Mouse (Mus musculus) spleen, adult 2 months (tissue): ENCODE data around the gene Lgr5.

Source experiments
- CTCF ChIP-seq: fragments of 200-500 bp; IDR thresholded peaks from 2 replicates; pipeline ENCODE4 v1.5.1; 2011; ENCODE audit warnings: mild to moderate bottlenecking, inconsistent platforms; ENCODE audit not compliant: insufficient read depth, insufficient read length, insufficient replicate concordance; ENCODE audit errors: extremely low read depth
- POLR2A ChIP-seq: fragments of 200-500 bp; IDR thresholded peaks from 2 replicates; pipeline ENCODE4 v1.6.1; 2011; ENCODE audit warnings: low read depth, low read length, inconsistent platforms

DNA sequence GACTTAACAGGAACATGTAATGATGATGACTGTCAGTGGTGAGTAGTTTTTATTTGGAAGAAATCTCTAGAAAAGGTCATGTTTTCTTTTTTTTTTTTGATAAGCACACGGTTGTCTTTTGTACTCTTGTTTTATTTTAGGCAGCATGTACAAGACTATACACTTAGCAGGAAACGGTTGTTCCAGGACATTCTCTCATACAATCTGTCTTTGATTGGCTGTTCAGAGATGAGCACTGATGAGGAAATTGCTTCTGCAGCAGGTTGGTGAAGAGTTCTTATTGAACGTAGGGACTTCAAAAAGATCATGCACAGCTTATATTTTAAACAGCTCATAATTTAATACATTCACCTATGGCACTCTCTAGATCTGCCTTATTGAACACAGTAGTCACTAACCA lies 173.5 kb downstream of the Lgr5 start:
- no peak for TF ChIP-seq CTCF
- TF ChIP-seq POLR2A: no peak
